Mouse (Mus musculus) midbrain, embryonic 13.5 days (tissue): Measurements from ENCODE around the gene 2310022A10Rik. TPM values are rescaled to one million over a fixed set of nuclear protein-coding genes. Genes with fewer than 3 reads are reported as not detected.

Experiments
- ATAC-seq: fragments of 200-750 bp; cut with Nextera tagmentation; 2 replicates; pipeline ENCODE4 v1.8.0; 2017; ENCODE audit warnings: mild to moderate bottlenecking, moderate TSS enrichment, moderate library complexity
- H3K27ac ChIP-seq: fragments of 300-500 bp; sonication (generic); 2 replicates; pipeline ENCODE4 v1.5.1; 2015; ENCODE audit warnings: inconsistent platforms, mild to moderate bottlenecking, moderate library complexity
- H3K27me3 ChIP-seq: fragments of 300-500 bp; sonication (generic); 2 replicates; pipeline ENCODE4 v1.6.1; 2015; ENCODE audit warnings: mild to moderate bottlenecking, inconsistent platforms
- H3K36me3 ChIP-seq: fragments of 300-500 bp; sonication (generic); 2 replicates; pipeline ENCODE4 v1.6.1; 2015; ENCODE audit warnings: mild to moderate bottlenecking, inconsistent platforms
- H3K4me1 ChIP-seq: fragments of 300-500 bp; sonication (generic); replicated peaks from 2 replicates; pipeline ENCODE4 v1.6.1; 2015; ENCODE audit warnings: inconsistent platforms
- H3K4me2 ChIP-seq: fragments of 300-500 bp; sonication (generic); replicated peaks from 2 replicates; pipeline ENCODE4 v1.6.1; 2015; ENCODE audit warnings: moderate library complexity, mild to moderate bottlenecking, inconsistent platforms
- H3K4me3 ChIP-seq: fragments of 300-500 bp; sonication (generic); replicated peaks from 2 replicates; pipeline ENCODE4 v1.5.1; 2015; ENCODE audit warnings: mild to moderate bottlenecking, inconsistent platforms
- H3K9ac ChIP-seq: fragments of 300-500 bp; sonication (generic); replicated peaks from 2 replicates; pipeline ENCODE4 v1.6.1; 2015; ENCODE audit warnings: mild to moderate bottlenecking, inconsistent platforms
- H3K9me3 ChIP-seq: fragments of 300-500 bp; sonication (generic); 2 replicates; pipeline ENCODE4 v1.6.1; 2016; ENCODE audit warnings: mild to moderate bottlenecking, inconsistent platforms
- WGBS: fragments of 180-500 bp; shearing (Covaris S2); methylation state at CpG from one replicate; pipeline ENCODE4 v1.1.7; 2015; 5-methylcytosine and 5-hydroxymethylcytosine counted together
- polyA plus RNA-seq: library from polyadenylated mRNA; unstranded; fragments of >200 nt; fragmentation: Nextera tagmentation; extraction: Ambion mirVana; gene quantifications from 2 replicates; pipeline ENCODE4 v1.2.1, GENCODE M21; 2015

The 2310022A10Rik gene
- polyA plus RNA-seq, 1 experiment from 2014 or later, result 36.6 TPM

DNA sequence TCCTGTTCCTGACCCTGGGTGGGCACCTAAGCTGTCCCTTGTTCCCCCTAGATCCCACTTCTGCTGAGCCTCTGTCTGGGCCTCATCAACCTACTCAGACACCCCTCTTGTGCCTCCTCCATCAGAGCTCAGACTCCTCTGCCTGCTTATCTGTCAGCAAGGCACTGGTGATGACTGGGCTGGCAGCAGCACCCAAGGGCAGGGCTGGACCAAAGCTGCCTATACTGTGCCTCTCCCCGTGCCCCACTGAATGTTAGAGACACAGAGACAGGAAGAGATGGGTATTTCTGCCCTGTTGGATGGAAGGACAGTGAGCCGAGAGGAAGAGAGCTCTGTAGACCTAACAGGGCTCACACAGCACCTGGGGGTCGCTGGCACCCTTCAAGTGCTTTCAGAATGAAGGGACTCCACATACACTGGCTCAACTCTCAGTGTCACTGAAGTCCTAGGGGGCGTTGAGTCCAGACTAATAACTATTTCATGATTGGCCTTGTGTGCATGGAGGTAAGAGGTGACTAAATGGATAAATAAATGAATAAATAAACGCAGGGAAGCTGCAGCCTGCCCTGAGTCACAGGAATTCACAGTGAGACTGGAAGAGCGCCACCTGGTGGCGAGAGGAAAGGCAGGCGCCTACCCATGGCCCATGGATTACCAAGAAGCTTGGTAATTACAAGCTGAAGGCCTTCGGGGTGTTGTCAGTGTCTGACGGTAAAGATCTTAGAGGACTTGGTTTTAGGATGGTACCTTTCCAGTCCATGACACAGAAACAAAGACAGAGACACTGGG lies 26.8 kb upstream of the 2310022A10Rik start:
- Histone ChIP-seq H3K9ac (no peak overlapping the region), H3K27ac (no peak overlapping the region), H3K4me2 (no peak overlapping the region), H3K27me3 (no peaks in the 10 kb centered on the region), H3K4me3 (no peak overlapping the region), H3K4me1 (no peaks in the 10 kb centered on the region), H3K36me3 (peaks cover 21% of the 10 kb centered on the region), H3K9me3 (no peaks in the 10 kb centered on the region)
- 27% methylated on average over 10 of the region's 10 CpGs for WGBS
- ATAC-seq, result peak; percentile 80

DNA sequence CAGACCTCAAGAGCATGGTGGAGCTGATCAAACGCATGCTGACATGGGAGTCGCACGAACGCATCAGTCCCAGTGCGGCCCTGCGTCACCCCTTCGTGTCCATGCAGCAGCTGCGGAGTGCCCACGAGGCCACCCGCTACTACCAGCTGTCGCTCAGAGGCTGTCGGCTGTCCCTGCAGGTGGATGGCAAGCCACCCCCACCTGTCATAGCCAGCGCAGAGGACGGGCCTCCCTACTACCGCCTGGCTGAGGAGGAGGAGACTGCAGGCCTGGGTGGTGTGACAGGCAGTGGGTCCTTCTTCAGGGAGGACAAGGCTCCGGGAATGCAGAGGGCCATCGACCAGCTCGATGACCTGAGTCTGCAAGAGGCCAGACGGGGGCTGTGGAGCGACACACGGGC lies 24.0 kb upstream of the 2310022A10Rik start:
- peaks cover 44% of the 10 kb centered on the region for H3K36me3 ChIP-seq
- no peaks in the 10 kb centered on the region for H3K4me1 ChIP-seq
- WGBS, result 82% methylated on average over 21 of the region's 21 CpGs
- no peak overlapping the region for H3K4me3 ChIP-seq
- no peak overlapping the region for H3K4me2 ChIP-seq
- no peak overlapping the region; the same call in 1 of the 2 replicates for H3K9ac ChIP-seq
- no peaks in the 10 kb centered on the region for H3K27me3 ChIP-seq
- H3K9me3 ChIP-seq, result no peaks in the 10 kb centered on the region
- no peak overlapping the region for H3K27ac ChIP-seq
- no peak for ATAC-seq

DNA sequence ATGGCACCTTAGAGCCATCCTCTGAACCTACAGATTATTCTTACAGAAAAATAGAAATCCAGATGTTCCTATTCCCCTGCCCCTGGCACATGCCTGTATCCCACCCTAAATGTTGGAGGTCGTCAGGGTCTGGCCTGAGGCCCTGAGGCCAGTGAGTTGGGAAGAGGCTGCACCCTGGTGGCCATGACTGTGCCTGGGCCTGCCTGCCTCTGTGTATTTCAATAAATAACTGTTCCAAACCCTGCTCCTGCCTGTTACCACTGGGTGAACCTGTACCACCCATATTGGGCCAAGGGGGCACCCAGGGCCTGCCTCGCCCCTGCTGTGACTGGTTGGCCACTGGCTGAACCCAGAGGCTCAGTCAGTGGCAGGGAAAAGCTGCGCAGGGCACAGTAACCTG lies 22.1 kb upstream of the 2310022A10Rik start:
- Histone ChIP-seq H3K9me3 (no peaks in the 10 kb centered on the region), H3K4me1 (no peaks in the 10 kb centered on the region), H3K36me3 (peaks cover 63% of the 10 kb centered on the region), H3K4me3 (no peak overlapping the region), H3K4me2 (no peak overlapping the region), H3K9ac (no peak overlapping the region), H3K27ac (no peak overlapping the region), H3K27me3 (no peaks in the 10 kb centered on the region)
- 84% methylated on average over 3 of the region's 3 CpGs for WGBS
- no peak for ATAC-seq

DNA sequence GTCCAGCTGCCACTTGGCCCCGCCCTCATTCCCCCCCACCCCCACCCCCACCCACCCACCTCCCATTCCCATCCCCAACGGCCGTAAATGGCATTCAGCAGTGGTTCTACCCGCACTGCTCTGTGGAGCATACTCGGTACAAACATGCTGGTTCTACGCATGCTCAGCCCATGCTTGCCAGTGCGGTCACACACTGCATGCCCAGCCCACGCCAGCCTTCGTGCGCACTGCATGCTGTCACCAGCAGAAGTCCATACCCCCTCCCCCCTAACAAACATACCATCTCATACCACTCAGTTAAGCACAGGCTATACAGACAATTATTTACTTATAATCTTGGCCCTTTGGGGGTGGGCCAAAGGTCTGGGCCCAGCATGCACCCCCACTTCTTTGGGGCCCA lies 21.3 kb upstream of the 2310022A10Rik start:
- Histone ChIP-seq H3K4me3 (no peak overlapping the region), H3K9ac (no peak overlapping the region), H3K4me2 (no peak overlapping the region), H3K9me3 (no peaks in the 10 kb centered on the region), H3K27ac (no peak overlapping the region), H3K36me3 (peaks cover 70% of the 10 kb centered on the region), H3K27me3 (no peaks in the 10 kb centered on the region), H3K4me1 (no peaks in the 10 kb centered on the region)
- 84% methylated on average over 10 of the region's 10 CpGs for WGBS
- no peak for ATAC-seq

DNA sequence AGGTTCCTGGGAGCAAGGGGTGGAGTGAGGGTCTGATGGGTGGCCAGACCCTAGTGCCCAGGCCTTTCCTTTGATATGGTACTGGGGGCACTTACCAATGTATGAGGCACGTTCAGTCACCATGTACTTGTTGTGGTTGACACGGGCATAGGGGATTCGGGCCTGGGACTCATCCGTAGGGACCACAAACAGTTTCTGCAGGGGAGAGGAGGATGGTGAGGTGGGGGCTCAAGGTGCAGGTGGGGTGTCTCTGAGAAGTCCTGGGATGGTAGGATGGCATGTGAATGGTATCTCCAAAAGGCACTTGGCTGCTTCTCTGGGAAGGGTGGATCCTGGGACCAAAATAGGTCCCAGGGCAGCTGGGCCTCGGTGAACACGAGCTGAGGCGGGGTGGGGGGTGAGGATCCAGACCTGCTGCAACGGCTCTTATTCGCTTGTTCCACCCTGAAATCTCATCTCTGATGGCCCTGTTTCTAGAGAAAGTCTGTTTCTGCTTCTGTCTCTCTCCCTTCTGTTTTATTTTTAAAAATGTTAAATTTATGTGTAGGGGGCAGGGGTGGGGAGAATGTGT lies 20.5 kb upstream of the 2310022A10Rik start:
- 95% methylated on average over 9 of the region's 9 CpGs for WGBS
- Histone ChIP-seq H3K4me2 (no peak overlapping the region), H3K36me3 (peaks cover 79% of the 10 kb centered on the region), H3K27ac (no peak overlapping the region), H3K4me3 (no peak overlapping the region), H3K27me3 (no peaks in the 10 kb centered on the region), H3K9ac (no peak overlapping the region), H3K4me1 (no peaks in the 10 kb centered on the region), H3K9me3 (no peaks in the 10 kb centered on the region)
- no peak for ATAC-seq

DNA sequence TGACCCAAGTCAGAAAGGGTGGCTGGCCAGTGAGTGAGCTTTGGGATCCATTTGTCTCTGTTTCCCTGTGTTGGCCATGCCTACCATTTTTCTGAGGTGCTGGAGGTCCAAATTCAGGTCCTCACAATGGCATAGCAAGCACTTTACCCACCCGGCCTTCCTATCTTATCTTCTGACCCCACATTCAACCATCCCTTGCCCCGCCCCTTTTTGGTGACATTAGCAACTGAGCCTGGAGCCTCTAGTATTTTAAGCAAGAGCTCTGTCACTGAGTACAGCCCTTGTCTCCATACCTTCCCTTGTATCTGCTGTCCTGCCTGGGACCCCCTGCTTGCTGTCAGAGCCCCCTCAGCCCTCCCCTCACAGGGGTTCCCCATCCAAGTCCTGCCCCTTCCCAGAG lies 17.6 kb upstream of the 2310022A10Rik start:
- WGBS, result 84% methylated on average over 2 of the region's 2 CpGs

DNA sequence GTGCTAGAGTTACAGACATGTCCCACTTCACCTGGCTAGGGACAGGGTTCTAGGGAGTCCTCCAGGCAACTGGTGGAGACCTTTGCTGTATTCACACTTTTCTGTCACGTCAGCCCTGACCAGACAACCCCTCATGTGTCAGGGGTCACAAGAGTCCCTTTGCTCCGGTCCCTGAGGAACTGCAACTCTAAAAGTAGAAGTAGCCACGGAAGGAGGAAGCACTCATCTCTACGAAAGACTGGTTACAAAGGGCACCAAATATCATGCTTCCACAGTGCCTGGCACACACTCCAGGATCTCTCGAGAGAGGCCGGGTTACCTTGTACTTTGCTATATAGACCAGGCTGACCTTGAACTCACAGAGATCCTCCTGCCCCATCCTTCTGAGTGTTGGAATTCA lies 16.4 kb upstream of the 2310022A10Rik start:
- peaks cover 87% of the 10 kb centered on the region for H3K36me3 ChIP-seq
- 90% methylated on average over 6 of the region's 6 CpGs for WGBS

More for the DNA sequence above, 17.6 kb upstream of the 2310022A10Rik start:
- no peak overlapping the region for H3K4me2 ChIP-seq
- no peak for ATAC-seq
- peaks cover 91% of the 10 kb centered on the region for H3K36me3 ChIP-seq
- H3K4me1 ChIP-seq, result no peaks in the 10 kb centered on the region
- H3K9ac ChIP-seq, result no peak overlapping the region
- no peak overlapping the region for H3K27ac ChIP-seq
- no peaks in the 10 kb centered on the region for H3K27me3 ChIP-seq
- H3K9me3 ChIP-seq, result no peaks in the 10 kb centered on the region
- H3K4me3 ChIP-seq, result no peak overlapping the region

DNA sequence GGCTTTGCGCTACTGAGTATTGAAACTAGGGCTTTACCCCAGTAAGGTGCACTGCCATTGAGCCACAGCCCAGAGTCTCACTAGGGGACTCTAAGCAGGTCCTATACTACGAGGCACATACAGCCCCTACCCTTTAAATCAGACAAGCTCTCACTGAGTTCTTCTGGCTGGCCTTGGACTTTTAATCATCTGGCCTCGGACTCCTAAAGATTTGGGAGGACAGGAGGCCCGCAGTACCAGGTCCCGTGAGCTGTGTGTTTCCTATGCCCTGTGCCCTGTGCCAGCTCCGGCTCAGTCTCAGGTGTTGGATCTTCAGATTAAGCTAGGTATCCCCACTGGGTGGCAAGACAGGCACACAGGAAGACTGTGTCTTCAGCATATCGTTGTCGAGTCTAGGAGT lies 15.0 kb upstream of the 2310022A10Rik start:
- H3K4me1 ChIP-seq, result peaks cover 16% of the 10 kb centered on the region
- WGBS, result 90% methylated on average over 8 of the region's 8 CpGs
- ATAC-seq, result no peak
- H3K4me2 ChIP-seq, result no peak overlapping the region
- no peaks in the 10 kb centered on the region for H3K9me3 ChIP-seq
- no peaks in the 10 kb centered on the region for H3K27me3 ChIP-seq
- no peak overlapping the region for H3K4me3 ChIP-seq
- peaks cover 74% of the 10 kb centered on the region for H3K36me3 ChIP-seq
- H3K9ac ChIP-seq, result no peak overlapping the region
- H3K27ac ChIP-seq, result no peak overlapping the region

More for the DNA sequence above, 16.4 kb upstream of the 2310022A10Rik start:
- ATAC-seq, result no peak
- peaks cover 7% of the 10 kb centered on the region for H3K4me1 ChIP-seq
- no peak overlapping the region for H3K4me3 ChIP-seq
- no peaks in the 10 kb centered on the region for H3K27me3 ChIP-seq
- H3K27ac ChIP-seq, result no peak overlapping the region
- no peak overlapping the region for H3K4me2 ChIP-seq
- no peaks in the 10 kb centered on the region for H3K9me3 ChIP-seq
- H3K9ac ChIP-seq, result no peak overlapping the region

DNA sequence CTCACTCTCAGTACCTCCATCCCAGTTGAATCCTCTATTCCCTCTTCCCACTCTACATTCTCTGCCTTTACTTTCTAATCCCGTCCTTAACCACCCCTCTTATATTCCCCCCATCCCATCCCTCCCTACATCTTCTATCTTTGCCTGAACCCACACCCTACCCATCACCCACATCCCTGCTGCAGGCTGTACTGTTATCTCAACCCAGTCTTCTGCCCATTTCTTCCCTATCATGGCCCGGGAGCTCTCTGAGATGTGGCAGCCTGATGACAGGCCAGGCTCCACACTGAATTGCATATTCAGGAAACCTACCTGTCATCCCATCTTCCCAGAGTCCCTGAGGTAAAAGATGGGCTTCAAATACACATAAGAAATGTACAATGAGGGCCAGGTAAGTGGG lies 14.2 kb upstream of the 2310022A10Rik start:
- ATAC-seq, result no peak
- Histone ChIP-seq H3K27me3 (no peaks in the 10 kb centered on the region), H3K4me3 (no peak overlapping the region), H3K4me2 (no peak overlapping the region), H3K27ac (no peak overlapping the region), H3K36me3 (peaks cover 67% of the 10 kb centered on the region), H3K9ac (no peak overlapping the region), H3K4me1 (peaks cover 18% of the 10 kb centered on the region), H3K9me3 (no peaks in the 10 kb centered on the region)
- WGBS, result 81% methylated on average over 2 of the region's 2 CpGs

DNA sequence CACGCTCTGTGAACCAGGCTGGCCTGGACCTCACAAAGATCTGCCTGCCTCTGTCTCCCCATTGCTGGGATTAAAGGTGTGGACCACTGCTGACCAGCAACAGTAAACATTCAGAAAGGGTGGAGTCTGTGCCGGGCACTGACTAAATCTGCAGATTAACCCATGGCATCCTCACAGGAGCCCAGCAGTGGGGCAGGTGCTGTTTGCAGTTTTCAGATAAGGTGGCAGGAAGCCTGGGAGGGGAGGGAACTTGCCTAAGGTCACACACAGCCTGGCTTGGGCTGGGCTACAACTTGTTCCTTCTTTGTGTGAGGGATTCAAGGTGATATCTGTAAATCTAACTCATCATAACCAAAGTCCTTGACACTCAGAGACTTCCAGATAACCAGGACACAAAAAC lies 12.5 kb upstream of the 2310022A10Rik start:
- 75% methylated on average over 2 of the region's 2 CpGs for WGBS
- Histone ChIP-seq H3K27ac (no peak overlapping the region), H3K9me3 (no peaks in the 10 kb centered on the region), H3K9ac (no peak overlapping the region), H3K36me3 (peaks cover 53% of the 10 kb centered on the region), H3K4me3 (no peak overlapping the region), H3K4me2 (no peak overlapping the region), H3K4me1 (peaks cover 18% of the 10 kb centered on the region), H3K27me3 (no peaks in the 10 kb centered on the region)
- ATAC-seq, result no peak

DNA sequence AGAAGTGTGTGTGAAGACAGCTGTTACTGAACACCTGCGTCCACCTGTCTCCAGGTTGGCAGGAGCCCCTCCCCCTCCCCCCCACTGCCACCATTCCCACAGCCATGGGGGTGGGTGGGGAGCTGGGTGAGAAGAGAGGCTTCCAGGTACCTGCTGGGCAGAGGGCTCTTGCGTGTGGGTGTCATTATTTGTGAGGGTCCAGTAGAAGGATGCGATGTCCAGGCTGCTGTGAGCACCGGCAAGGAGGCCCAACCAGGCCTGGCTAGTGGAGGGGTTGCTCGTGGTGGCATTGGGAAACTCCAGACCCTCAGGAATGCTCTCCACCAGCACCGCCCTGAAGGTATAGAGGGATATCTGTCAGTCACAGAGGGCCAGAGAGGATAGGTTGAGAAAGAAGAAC lies 12.1 kb upstream of the 2310022A10Rik start:
- H3K27me3 ChIP-seq, result no peaks in the 10 kb centered on the region
- no peaks in the 10 kb centered on the region for H3K9me3 ChIP-seq
- H3K36me3 ChIP-seq, result peaks cover 49% of the 10 kb centered on the region
- 0 out of 2 replicates have a peak overlapping the region, but pooled peaks have one; percentile 36 for H3K9ac ChIP-seq
- H3K4me2 ChIP-seq, result peak overlapping the region; percentile 74
- H3K4me3 ChIP-seq, result no peak overlapping the region
- 89% methylated on average over 6 of the region's 6 CpGs for WGBS
- H3K4me1 ChIP-seq, result peaks cover 18% of the 10 kb centered on the region
- 0 out of 2 replicates have a peak overlapping the region, but pooled peaks have one; percentile 5 for H3K27ac ChIP-seq
- ATAC-seq, result no peak

DNA sequence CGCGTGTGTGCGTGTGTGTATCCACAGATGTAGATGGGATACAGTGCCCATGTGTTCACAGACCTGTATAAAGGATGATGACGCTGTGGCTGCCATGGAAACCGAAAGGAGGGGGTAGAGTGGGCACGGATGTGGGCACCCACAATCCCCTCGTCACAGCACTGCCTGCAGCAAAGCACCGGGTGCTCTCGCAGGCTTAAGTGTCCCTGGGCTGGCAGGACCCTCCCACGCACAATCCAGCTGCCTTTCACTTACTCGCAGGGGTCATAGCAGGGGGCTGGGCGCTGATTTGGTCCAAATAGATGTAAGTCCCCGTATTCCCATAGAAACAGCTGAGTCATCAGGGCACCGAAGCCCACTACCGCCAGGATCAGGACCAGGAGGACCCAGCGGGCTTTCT lies 11.6 kb upstream of the 2310022A10Rik start:
- Histone ChIP-seq H3K27ac (0 out of 2 replicates have a peak overlapping the region, but pooled peaks have one; percentile 5), H3K9ac (peak overlapping the region; percentile 36; the same call in 1 of the 2 replicates), H3K4me1 (peaks cover 18% of the 10 kb centered on the region), H3K36me3 (peaks cover 44% of the 10 kb centered on the region), H3K4me2 (peak overlapping the region; percentile 74), H3K4me3 (peak overlapping the region; percentile 55), H3K9me3 (no peaks in the 10 kb centered on the region), H3K27me3 (no peaks in the 10 kb centered on the region)
- ATAC-seq, result peak; percentile 51
- 72% methylated on average over 16 of the region's 16 CpGs for WGBS
